Mouse (Mus musculus): ENCODE data around the gene Slc13a5.

The Slc13a5 gene

GRCm38 (mm10) chr11:72205256-72205655, 61.8 kb downstream of the Slc13a5 start:
- no peak for DNase-seq (ENCODE audit: low spot score)

DNA sequence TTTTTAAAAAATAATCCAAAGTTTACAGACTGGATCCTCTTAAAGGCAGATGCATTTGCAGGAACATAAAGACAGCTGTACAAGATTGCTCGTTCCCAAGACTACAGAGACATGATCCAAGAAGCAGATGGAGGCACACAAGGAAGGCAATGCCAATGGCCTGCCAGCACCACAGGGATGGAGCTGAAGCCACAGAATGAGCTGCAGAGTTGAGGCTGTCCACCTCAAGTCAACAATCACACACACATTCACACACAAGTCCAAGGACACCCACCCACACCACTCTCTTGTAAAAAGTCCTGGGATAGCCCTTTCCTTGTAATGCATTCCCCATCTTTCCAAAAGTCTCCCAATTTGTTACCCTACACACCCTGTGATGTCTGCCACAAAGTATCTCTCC, 63.6 kb downstream of the Slc13a5 start:
- no peak for DNase-seq (ENCODE audit: low spot score)

DNA sequence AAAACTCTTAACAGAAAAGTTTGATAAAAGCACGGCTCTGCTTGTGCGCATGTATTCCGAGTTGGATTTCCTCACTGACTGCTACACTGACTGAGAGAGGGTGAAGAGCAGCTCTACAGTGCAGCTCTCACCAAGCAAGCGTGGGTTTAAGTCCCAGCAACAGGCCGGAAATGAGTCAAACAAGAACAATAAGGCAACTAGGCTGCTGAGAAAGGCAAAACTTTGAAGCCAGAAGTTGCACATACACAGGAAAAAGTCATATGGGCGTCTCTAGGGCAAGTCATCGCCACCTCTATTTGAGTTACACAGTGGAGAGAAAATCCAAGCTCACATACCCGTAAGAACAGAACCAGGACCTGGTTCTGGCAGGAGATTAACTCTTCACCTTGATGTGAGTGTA, 70.5 kb downstream of the Slc13a5 start:
- no peak for DNase-seq (ENCODE audit: low spot score)

DNA sequence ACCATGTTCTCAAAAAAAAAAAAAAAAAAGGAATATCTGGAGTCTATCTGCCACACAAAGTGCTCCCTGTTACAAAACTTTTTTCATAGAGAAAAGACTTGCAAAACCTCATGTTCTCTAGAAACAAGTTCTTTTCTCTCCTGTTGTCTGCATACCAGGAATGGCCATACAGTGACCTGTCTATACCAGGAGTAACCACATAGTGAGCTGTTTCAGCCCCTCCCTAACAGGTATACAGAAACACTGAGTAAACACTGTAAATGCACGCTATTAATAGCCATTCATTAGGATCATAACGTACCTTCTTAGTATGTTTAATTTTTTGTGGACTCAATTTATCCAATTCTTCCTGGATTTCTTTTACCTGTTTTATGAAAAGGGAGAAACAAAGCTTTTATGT, 72.8 kb downstream of the Slc13a5 start:
- DNase-seq (ENCODE audit: low spot score): no peak
